Mouse (Mus musculus): ENCODE results near the gene Nup35.

The Nup35 gene

DNA sequence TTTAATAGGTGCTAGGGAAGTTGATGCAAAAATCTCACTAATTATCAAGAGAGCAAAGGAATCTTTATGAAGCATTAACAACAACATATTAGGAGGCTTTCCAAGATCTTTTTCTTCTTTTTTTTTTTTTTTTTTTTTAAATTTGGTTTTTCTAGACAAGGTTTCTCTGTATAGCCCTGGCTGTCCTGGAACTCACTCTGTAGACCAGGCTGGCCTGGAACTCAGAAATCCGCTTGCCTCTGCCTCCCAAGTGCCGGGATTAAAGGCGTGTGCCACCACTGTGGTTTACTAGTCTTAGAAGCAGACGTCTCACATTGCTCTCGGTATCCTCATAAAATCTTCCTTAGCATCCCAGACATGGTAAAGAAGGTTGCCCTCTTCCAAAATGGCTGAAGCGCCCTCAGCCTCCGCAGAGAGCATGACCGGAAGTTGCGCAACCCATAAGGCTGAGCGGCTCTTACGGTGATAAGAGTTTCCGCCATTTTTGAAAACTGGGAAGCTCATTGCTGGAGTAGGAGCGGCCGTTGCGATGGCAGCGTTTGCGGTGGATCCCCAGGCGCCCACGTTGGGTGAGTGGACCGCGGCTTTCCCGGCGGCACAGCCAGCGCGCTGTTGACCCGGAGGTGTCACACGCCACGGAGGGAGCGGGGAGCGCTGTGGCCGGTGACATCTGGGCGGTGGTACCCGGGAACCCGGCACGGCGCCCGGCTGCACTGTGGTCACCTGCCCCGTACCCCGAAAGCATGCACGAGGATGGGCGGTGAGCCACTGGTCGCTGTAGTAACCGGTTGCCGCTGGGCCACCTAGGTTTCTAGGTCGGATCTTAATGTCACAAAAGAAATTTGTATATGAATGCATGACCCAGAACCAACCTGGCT is 21.6 kb downstream of the Nup35 start:
- DNase-seq (ENCODE audit: low spot score in 2 of 2): peak; percentile 74 to 86

DNA sequence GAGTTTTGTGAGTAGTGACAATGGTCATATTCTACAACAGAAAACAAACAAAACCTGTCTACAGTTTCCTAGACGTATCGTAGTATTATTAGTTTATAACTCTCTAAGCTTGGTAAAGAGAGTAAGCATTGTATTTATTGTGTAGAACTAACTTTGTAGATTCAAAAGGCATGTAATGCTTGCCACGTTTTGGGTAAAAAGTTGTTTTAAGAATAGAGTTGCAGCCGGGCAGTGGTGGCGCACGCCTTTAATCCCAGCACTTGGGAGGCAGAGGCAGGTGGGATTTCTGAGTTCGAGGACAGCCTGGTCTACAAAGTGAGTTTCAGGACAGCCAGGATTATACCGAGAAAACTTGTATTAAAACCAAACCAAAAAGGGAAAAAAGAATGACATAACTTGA is 22.4 kb downstream of the Nup35 start:
- no peak for DNase-seq (ENCODE audit: low spot score in 2 of 2)

DNA sequence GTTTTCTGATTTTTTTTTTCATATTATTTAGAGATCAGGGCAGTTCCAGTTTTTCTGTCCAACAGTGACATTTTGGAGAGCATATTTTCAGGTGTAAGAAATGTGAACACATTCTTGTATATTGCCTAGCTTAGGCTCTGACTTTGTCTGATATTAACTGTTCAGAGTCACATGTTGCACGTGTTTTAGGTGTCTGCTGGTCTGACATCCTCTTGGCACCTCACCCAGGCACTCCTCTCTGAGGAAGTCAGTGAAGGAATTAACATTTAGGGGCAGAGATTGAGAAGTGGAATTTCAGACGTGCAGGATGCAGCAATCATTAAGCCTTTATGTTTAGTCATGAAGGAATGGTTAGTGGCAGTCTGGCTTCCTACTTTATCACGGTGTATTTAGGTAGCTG is 22.8 kb downstream of the Nup35 start:
- DNase-seq (ENCODE audit: low spot score in 2 of 2): no peak

DNA sequence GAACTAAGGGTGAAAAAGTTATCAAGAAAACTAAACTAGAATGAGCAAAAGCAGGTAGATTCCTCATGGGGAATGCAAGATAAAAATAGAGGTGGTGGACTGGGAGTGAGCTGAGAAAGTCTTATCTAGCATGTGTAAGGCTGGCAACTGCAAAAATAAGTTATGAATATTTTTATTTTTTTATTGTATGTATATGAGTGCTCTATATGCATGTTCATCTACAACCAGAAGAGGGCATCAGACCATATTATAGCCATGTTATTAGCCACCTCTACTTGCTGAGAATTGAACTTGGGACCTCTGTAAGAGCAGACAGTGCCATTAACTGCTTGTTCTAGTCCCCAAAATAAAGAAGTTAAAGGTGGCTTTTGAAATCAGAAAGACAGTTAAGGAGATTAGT is 44.4 kb downstream of the Nup35 start:
- DNase-seq (ENCODE audit: low spot score in 2 of 2): no peak

DNA sequence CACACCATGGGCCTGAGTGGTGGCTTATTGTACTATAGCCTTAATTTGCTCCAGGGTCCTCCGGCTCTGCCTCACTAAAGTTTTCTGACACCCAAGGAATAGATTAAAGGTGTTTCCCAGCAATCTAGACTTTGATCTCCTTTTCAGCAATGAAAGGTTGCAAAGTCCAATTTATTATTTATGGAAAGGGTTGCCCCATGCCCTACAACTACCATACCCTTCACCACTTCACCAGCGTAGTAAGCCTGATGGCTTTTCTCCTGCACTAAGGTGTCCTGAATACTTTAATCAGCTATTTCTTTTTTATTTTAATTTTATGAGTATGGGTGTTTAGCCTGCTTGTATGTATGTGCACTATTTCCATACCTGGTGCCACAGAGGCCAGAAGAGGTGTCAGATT is 45.6 kb downstream of the Nup35 start:
- no peak for DNase-seq (ENCODE audit: low spot score in 2 of 2)

DNA sequence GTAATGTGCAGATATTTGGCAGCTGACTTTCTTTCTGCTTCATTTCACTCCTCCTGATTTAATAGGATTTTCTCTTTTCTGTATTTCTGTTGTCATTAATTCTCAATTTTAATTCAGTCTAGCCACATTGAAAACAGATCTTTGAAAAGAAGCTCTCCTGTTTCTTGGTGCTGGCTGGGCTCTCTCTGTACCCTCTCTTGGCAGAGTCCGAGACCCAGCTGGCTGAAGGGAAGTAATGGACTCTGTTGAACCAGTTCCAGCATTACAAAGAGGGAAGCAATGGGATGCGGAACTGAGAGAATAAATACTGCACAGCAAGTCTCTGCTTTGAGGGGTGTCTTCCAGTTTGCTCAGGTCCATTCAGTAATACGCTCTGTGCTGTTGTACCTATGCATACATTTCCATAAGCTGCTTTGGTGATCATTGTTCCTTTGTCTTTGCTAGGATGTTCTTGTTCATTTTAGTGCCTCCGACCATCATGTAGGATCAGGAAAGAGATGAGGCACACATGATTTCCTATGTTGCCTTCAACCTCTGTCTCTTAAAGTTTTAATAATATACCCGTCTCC is 50.4 kb downstream of the Nup35 start:
- DNase-seq (ENCODE audit: low spot score in 2 of 2): no peak

DNA sequence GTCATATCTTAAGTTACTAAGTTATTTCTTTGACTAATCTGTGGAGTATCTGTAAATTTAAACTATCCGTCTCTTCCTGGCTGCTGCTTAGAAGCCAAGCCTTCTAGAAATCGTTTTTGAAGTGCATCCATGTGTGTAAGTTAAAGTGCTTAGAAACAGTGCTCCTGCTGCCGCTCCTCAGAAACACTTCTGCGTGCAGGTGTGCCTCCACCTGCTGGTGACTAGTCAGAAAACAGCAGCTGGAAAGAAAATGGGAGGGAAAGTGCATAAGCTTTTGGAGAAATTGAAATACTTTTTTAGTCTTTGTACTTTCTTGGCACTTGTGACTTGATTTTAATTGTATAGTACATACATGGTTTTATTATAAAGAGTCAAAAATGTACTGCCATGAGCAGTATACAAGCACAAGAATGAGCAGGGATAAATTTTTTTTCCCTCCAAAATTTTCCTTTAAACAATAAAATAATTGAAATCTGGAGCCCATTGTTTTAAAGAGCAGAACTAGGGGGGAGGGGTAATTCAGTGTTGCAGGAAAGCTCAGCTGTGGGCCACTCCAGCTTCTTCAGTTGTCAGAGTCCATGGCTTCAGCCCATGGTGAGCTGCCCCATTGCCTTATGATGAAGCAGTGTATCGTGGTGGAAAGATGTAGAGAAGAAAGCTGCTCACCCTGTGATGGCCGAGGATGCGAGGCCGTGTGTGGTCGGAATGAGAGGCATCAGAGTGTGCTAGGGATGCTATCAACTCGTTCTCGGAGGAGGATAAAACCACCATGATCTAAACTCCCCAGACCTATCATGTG is 53.0 kb downstream of the Nup35 start:
- DNase-seq (ENCODE audit: low spot score in 2 of 2): peak in 1 of 2 experiments; percentile 5

DNA sequence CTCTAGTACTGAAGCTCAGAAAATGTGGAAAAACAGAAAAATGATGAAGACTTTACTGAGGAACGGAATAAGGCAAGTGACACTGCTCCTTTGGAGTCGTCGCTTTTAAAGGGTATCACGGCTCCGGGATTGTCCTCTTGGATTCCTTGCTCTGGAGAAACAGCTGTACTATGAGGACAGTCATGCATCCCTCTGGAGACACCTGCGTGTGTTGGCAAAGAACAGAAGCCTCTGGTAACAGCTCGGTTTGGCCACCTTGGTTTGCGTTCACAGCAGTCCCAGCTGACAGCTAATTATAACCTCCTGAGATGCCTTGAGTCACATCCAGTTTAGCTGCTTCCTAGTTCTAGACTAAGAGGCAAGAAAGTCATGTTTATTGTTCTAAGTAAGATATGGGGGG is 61.8 kb downstream of the Nup35 start:
- no peak for DNase-seq (ENCODE audit: low spot score in 2 of 2)

DNA sequence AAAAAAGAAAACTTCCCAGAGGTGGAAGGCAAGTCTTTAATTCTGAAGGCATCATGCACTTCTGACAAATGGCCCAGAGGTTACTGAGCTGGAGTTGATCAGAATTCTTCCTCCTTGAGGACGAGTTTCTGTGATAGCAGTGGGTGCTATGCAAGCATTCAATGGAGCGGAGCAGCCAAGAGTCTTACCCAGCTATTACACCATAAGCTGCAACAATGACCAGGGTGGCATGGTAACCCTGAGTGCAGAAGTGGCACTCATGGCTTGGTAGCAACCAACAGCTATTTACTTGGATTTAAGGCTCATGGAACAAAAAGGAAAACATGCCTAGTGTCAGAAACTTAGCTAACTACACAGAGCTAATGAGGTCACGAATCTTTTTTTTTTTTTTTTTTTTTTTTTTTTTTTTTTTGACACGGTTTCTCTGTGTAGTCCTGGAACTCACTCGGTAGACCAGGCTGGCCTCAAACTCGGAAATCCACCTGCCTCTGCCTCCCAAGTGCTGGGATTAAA is 66.7 kb downstream of the Nup35 start:
- DNase-seq (ENCODE audit: low spot score in 2 of 2): no peak

DNA sequence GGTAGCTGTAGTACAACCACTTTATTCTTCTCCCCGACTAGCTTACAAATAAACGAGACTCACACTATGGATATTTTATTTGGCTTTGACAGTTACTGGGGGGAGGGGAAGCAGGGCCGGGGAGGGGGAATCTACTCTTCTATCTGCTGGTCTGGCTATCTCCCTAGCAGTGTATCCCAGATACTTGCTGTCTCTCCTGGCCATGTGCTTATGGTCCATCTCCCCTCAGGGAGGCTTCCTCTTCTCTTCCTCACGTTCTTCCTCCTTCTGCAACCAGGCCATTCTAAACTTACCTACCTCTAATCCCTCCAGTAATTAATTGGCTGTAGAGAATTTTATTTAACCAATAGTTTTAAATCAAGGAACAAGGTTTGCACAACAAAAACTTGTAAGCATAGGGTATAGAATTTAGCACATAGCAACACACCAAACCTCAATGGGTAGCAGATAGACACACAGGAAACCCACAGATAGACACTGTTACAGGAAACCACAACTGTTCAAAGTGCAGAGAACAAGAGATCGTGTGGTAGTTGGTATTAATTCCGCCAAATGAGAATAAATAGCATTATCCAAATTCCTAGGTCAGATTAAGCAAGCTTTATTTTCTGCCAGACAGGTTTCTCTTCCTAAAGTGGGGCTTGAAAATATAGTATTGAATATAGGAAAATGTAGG is 67.5 kb downstream of the Nup35 start:
- no peak for DNase-seq (ENCODE audit: low spot score in 2 of 2)

DNA sequence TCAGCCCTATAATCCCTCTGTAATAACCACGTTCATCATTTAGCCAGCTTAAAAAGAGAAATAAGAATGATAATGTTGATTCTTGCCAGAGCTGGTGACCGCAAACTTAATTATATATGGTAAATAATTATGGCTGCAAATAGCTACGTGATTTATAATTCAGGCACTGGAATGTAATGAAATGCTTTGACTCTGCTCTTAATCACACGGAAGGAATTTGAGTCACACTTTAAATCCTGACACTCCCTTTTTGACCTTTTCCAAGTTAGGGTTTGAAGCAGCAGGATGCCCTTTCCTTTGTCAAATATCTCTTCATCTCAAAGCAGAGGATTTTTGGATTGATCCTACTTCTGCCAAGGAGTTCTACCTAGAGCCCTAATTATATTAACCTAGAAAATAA is 71.2 kb downstream of the Nup35 start:
- DNase-seq (ENCODE audit: low spot score in 2 of 2): no peak

DNA sequence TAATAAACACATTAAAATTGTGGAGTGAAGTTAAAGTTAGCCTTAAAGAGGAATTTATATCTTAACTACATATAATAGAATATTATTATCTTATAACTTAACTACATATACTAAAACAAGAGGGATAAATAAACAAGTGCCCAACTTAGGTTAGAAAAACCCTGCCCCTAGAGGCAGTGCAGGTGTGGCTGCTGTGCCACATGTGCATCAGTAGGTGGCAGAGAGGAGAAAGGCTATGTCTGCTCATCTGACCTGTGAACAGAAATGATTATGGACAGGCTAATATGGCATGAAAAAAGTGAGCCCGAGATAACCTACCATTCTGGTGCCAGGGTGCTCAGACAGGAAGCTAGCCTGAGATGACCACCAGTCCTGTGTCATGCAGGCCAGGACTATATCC is 90.4 kb downstream of the Nup35 start:
- DNase-seq (ENCODE audit: low spot score in 2 of 2): no peak
